Mouse (Mus musculus): ENCODE data around the gene Lrrc28.

Lrrc28 gene

DNA sequence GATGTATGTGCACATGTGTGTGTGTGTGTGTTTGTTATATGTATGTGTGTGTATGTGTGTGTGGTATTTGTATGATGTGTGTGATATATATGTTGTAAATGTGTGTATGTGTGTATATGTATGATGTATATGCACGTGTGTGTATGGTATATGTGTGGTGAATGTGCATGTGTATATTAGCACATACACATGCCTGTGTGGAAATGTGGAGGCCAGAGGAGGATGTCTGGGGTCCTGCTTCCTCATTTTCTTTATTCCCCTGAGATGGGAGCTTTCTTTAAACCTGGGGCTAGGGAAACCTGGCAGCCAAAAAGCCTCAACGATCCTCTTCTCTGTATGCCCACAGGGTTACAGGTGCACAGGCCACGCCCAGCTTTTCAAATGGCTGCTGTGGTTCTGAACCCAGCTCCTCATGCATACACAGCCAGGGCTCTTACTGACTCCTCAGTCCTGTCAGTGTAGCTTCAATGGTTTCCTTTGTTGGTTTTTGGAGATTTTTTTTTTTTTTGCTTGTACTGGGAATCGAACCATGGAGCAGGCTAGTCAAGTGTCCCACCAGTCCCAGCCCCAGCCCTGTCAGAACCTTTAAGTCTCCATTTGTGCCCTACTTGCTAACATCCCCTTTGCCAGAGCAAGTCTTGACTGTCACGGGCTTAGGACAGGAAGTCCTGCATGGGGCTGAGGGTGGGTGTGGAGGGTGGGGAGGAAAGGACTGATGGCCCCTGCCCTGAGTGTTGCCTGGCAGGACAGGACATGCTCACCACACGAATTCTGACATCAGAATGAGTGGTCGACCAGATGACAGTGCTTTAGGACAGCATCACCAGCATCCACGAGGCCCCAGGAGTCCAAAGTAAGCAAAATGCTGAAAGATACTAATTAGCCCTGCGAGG is 151.0 kb downstream of the Lrrc28 start:
- in situ Hi-C loops (cut with MboI, MseI) = no loop called here

DNA sequence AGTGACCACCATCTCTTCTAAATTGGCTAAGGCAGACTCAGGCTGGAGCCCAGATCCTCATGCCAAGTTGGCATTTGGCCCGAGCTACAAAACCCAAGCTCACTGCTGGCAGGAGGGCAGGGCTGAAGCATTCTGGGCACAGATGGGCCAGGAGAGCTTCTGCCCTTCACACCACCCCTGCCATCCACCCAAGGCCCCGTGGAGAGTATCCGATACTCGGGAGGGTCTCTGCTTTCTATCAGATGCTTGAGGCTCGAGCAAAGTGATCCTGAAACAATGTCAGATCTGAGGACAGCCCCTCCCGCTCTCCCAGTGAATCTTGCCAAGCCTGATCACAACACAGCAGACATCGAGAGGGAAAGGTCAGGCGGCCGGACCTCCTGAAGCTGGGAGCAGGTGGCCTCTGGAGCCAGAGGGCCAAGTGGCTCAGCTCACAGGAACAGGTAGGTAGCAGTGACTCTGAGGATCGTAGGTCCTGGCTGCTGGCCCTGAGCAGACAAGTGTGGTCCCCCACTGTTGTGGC is 157.1 kb downstream of the Lrrc28 start:
- in situ Hi-C loops (cut with MboI, MseI) = no loop called here

DNA sequence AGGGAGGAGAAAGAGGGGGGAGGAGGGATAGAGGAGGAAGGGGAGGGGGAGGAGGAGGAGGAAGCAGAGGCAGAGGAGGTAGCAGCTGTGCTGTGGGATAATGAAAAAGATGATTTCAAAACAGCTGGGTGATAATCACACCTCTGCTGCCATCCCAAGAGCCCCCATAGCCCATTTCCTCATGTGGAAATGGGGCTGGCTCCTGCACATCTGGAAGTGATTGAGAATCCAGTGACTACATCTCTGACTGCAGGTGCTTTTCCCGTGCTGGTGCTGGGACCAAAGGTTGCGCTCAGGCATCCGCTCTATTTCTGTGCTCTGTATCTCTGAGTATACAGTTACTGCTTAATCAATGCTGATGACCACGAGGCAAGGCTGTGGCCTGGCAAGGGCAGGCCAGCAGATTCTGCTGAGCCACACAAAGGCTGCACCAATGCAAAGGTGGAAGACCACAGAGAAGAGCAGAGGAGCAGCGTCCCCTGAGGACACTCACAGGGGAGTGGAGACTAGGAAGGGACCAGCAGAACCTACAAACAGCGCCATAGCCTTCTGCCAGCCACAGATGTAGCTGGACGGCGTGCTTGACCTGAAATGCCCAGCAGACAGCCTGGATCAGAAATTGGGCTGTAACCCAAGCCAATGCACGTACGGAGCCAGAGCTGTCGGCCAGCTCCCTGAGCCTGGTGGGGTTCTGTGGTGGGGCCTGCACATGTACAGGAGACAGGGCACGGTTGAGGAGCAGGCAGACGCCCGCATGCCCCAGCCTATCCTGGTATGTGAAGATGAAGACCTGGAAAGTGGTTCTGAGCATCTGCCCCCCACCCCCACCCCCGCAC is 157.9 kb downstream of the Lrrc28 start:
- in situ Hi-C loops (cut with MboI, MseI) = no loop called here

DNA sequence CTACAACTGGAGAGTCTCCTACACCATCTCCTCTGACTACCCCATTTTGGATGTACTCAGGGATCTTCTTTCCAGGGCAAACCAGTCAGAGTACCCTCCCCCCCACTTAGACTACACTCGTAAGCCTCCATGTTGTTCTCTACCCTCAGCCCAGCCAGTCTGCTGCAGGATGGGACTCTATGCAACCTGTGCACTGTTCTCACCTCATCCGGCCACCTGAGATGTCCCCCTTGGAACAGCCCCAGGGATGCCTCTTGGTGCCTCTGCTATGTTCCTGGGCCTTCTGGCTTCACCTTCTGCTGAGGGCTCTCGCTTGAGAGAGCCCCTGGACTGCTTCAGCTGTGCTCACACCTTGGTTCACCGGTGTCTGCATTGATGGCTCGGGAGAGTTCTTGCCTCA is 158.7 kb downstream of the Lrrc28 start:
- in situ Hi-C loops (cut with MboI, MseI) = no loop called here

DNA sequence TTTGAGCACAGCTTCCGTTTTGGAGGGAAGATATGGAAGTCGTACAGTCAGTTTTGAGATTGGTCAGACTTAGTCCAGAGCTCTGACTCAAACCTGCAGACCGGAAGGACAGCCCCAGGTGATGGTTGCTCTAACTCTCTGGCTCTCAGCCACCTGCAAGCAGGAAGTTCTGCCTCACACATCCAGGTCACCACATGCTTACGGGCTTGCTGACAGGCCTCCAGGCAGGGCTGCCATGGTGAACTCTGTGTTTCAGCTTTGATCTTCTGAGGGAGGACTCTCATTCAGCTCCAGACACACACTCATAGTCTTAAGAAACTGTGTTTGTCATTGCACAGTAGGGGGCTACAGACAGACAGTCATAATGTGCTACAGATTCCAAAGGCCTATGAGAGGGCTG is 161.4 kb downstream of the Lrrc28 start:
- in situ Hi-C loops (cut with MboI, MseI) = no loop called here

DNA sequence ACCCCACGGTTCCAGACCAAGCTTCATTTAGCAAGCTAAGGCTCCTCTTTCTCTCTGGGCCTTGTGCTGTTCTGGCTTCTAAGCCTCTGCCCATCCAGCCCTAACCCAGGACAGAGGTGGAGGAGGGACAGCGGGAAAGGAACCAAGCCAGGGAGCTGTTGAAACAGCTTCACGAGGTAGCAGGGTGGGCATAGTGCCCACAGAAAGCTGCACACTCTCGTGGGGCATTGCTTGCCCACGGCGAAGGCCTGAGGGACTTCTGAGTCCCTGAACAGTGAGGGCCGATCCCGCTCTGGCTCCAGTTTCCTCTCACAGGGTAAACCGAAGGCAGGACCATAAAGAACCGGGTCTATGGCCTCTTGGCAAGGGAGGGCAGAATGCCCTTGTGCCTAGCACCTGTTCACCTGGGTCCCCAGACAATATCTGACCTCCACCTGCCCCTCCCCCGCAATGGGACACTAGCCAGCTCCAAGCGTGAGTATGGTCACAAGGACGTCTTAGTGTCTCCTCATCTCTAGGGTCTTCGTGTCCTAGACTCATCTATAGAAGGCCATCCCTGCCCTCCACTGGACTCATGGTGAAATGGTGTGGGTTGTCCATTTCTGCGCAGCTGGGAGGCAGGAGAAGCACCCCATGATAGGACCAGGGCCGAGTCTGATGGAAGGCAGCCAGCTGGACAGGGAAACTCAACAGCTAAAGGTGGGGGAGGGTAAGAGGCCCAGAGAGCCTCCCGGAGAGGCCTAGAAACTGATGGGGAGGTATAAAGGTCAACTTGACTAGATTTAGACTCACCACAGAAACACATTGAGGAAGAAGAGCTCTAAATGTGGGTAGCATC is 165.3 kb downstream of the Lrrc28 start:
- in situ Hi-C loops (cut with MboI, MseI) = no loop called here

DNA sequence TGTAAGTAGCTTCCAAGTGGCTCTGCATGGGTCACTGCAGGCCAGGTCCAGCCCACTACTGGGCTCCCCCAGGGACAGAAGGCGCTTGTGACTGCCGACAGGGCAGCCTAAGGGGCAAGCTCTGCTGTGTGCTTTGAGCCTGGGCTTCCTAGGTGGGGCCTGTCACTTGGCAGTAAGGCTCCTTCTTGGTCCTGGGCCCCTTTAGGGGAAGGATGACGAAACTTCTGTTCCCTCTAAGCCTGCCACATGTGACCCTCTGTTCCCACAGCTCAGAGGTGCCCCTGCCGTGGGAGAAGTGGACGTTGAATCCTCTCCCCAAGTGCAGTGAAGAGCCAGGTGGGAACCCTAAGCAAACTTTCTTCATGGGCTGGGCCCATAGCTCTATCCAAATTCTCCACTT is 165.9 kb downstream of the Lrrc28 start:
- in situ Hi-C loops (cut with MboI, MseI) = no loop called here

DNA sequence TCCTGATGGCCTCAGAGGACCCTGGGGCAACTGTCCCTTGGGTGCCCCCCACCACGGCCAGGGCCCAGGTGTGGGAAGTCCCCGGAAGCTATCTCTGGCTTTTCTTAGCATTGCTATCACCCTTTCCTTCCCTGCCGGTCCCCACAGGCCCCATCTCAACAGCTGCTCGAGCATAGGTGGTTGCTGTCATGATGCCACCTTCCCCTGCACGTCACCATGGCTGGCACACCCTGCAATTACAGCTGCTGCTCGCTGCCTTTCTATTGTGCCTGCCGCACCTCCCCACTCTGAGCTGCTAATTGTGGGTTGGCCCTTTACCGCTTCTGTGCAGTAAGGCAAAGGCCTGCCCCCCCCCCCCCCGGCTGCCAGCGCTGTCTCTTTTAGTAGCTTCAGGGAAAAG is 167.1 kb downstream of the Lrrc28 start:
- in situ Hi-C loops (cut with MboI, MseI) = no loop called here

DNA sequence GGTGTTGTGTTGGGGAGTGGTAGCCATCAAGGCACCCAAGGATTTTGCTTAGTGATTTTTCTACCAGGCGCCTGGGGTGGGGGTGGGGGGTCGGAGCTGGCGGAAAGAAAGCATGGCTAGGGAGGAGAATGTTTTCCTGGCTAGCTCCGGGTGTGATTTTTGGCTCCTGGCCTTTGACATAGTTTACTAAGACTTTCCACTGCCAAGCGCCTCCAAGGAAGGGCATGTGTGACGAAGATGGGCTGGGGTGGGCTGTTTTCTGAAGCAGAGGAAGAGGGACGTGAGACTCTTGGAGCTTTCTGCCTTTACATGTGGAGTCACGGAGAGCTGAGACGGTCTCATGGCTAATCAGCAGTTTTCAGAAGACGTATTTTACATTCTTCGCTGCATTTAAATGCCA is 173.8 kb downstream of the Lrrc28 start:
- in situ Hi-C loops (cut with MboI, MseI) = no loop called here

DNA sequence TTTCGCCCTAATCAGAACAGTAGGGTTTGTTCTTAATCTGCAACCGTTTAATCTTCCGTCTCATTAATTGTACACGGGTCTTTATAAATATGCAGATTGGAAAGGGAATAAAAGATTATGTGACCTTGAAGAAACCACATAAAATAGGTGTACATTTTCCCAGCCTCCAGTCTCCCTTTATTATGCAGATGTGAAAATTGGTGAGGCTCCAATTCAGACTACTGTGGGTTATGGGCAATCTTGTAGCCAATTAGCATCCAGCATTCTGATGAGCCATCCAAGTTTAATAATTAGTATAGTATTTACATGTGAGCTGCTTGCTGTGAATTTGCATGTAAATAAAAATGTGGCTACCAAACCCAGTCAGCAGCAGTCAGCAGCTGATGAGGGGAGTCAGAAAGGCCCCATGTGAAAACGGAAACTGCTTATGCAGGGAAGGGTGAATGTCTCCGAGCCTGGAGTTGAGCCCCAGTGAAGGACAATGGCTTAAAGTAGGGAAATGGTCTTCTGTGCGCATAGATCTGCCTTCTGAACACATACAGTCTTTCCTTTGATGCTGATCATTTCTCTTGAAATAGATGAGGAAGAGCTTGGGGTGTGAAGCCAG is 176.2 kb downstream of the Lrrc28 start:
- in situ Hi-C loops (cut with MboI, MseI) = no loop called here

DNA sequence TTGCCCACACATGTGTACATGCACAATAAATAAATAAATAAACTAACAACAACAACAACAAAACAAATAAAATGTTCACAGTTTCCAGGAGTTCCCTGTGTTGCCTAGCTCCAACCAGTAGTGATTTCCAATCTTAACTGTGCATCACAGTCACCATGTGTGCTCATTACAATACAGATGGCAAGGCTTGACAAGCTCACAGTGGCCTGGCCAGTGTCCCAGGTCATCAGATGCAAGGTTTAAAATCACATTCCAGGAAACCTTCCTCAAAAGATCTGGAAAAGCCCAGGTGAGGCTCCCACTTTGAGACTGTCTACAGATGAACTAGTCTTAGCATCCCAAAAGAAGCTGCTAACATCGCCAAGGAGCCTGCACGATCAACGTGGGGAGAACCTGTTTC is 176.9 kb downstream of the Lrrc28 start:
- in situ Hi-C loops (cut with MboI, MseI) = no loop called here

DNA sequence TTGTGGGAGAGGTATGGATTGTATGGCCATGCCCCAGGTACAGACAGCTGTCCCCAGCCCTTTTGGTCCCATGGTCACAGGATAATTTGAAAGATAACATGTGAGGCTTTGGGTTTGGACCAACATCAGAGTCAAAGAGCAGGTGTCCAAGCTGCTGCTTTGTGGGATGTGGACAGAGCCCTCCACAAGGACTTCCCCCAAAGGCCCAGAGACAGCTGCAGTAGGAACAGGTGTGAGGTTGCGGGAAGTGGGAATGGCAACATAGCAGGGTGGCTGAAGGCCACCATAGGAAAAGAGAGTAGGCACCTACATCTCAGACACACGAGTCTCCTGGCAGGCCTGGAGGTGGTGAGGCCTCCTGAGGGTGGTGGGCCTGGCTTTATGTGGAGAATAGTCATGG is 178.7 kb downstream of the Lrrc28 start:
- in situ Hi-C loops (cut with MboI, MseI) = no loop called here

DNA sequence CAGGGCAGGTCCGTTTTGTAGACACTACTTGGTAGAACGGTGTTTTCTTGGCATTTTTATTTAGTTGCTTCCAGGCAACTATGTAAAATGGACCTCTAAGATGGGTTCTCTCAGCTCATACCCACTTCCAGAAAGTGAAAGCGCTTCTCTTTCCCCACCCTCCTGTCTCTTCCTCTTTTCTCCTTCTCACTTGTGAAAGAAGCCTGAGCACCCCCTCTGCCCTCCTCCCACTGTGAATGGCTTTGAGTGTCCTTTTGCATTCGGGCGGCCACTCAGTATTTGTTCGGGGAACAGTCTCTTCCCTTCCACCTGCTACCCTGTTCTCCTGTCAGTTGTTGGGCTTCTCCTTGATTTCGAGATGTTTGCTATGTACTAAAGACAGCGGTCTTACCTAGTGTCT is 180.4 kb downstream of the Lrrc28 start:
- in situ Hi-C loops (cut with MboI, MseI) = no loop called here

DNA sequence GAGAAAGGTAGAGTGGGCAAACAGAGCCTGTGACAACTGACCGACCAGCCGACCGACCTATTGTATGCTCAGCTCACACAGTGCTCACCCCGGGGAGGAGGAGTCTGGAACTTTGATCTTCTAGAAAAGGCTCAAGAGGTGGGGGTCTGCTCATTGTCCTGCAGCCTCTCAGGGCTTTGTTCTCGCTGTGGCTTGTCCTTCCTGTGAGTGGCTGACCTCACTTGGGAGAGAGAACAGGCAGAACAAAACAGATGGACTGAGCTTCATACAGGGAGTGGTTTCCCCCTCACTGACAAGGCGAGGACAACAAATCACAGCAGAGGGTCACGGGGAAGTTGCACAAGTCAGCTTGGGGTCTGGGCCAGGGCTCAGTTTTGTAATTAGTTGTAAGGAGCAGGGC is 181.5 kb downstream of the Lrrc28 start:
- in situ Hi-C loops (cut with MboI, MseI) = no loop called here
